In genomic region chr17:83163952-83164560, GRCm38 (mm10) we compare ENCODE assay signal across 19 mouse cellular contexts. TPM values are rescaled to one million over a fixed set of nuclear protein-coding genes. Genes with fewer than 3 reads are reported as not detected.
DNase-seq lines count a peak whose midpoint lies in the region; ATAC-seq and TF ChIP-seq lines count a peak whose summit lies in the region.
"Had no signal": no experiment of that assay in that cellular context is flagged by ENCODE, and none has a peak within 500 bp of the region (broad histone marks: within the 10 kb centered on the region; RNA-seq: fewer than 3 reads in every experiment).

No protein-coding gene starts in this region.

- no peak for TF ChIP-seq CTCF in lung, embryonic 14.5 days (IDR thresholded peaks at IDR 0.05; ENCODE audit: low read depth)
- TF ChIP-seq CTCF in brain, embryonic 14.5 days (IDR thresholded peaks at IDR 0.05; ENCODE audit: borderline replicate concordance, extremely low read depth, insufficient read depth, insufficient read length): no peak

- peaks cover 46% of the 10 kb centered on the region for H3K4me1 ChIP-seq in hindbrain, embryonic 10.5 days (replicated peaks)
- peaks cover 20% of the 10 kb centered on the region for H3K4me1 ChIP-seq in hindbrain, embryonic 12.5 days
- peaks cover 13% of the 10 kb centered on the region for H3K4me1 ChIP-seq in lung, embryonic 14.5 days (ENCODE audit: insufficient read depth)
- H3K4me1 ChIP-seq in embryonic facial prominence, embryonic 11.5 days (ENCODE audit: control insufficient read depth, insufficient read depth, low read length): peaks cover 3% of the 10 kb centered on the region

- no peaks in the 10 kb centered on the region for H3K36me3 ChIP-seq in hindbrain, embryonic 10.5 days
- H3K36me3 ChIP-seq in hindbrain, embryonic 12.5 days: no peaks in the 10 kb centered on the region
- no peaks in the 10 kb centered on the region for H3K36me3 ChIP-seq in lung, embryonic 14.5 days (ENCODE audit: insufficient read depth)
- H3K36me3 ChIP-seq in embryonic facial prominence, embryonic 11.5 days (replicated peaks; ENCODE audit: control insufficient read depth, insufficient read depth, low read depth, low read length): no peaks in the 10 kb centered on the region
- H3K36me3 ChIP-seq: embryonic facial prominence, embryonic 15.5 days; heart, embryonic 12.5 days; midbrain, embryonic 12.5 days; neural tube, embryonic 12.5 days had no signal

- H3K4me3 ChIP-seq in hindbrain, embryonic 10.5 days: no peak overlapping the region
- no peak overlapping the region for H3K4me3 ChIP-seq in hindbrain, embryonic 12.5 days
- no peak overlapping the region for H3K4me3 ChIP-seq in lung, embryonic 14.5 days (ENCODE audit: low read depth, low read length)
- H3K4me3 ChIP-seq in embryonic facial prominence, embryonic 11.5 days (ENCODE audit: low read depth, low read length): no peak overlapping the region
- H3K4me3 ChIP-seq: embryonic facial prominence, embryonic 15.5 days; heart, embryonic 12.5 days; midbrain, embryonic 12.5 days; neural tube, embryonic 12.5 days had no signal

- WGBS in hindbrain, embryonic 10.5 days: 33% methylated on average over 9 of the region's 9 CpGs
- 43% methylated on average over 9 of the region's 9 CpGs for WGBS in hindbrain, embryonic 12.5 days
- 22% methylated on average over 9 of the region's 9 CpGs for WGBS in lung, embryonic 14.5 days
- 23% methylated on average over 9 of the region's 9 CpGs for WGBS in embryonic facial prominence, embryonic 11.5 days

- no peak for ATAC-seq in hindbrain, embryonic 12.5 days (ENCODE audit: low FRiP score)
- peak; percentile 82 for ATAC-seq in lung, embryonic 14.5 days (ENCODE audit: insufficient read depth)
- no peak for ATAC-seq in embryonic facial prominence, embryonic 11.5 days (replicated peaks; ENCODE audit: insufficient number of reproducible peaks, low FRiP score, low TSS enrichment, low read depth)
- ATAC-seq: hindbrain, embryonic 16.5 days had no signal

- no peak for TF ChIP-seq POLR2A in brain, embryonic 14.5 days (IDR thresholded peaks at IDR 0.05; ENCODE audit: borderline replicate concordance, extremely low read depth, insufficient read depth, insufficient read length, poor library complexity, severe bottlenecking)

- no peak for DNase-seq in hindbrain, embryonic 10.5 days (ENCODE audit: low spot score)
- DNase-seq in lung, embryonic 14.5 days: peak; percentile 84
- DNase-seq in lung, postnatal 25 days (ENCODE audit: low spot score): no peak
- DNase-seq in brain, embryonic 14.5 days (ENCODE audit: low read depth): peak; percentile 64
- DNase-seq in embryonic facial prominence, embryonic 11.5 days (ENCODE audit: low spot score): peak; percentile 36
- DNase-seq in cerebellum, adult 9-11 months: no peak
- DNase-seq: adrenal gland, adult 2 months; cerebellum, adult 9-10 months; heart, postnatal 14 days; kidney, adult 18-20 months; right cerebral cortex, adult 18-20 months; thymus, postnatal 14 days had no signal

- peak overlapping the region; percentile 8 for H3K27ac ChIP-seq in hindbrain, embryonic 10.5 days
- no peak overlapping the region for H3K27ac ChIP-seq in hindbrain, embryonic 12.5 days
- no peak overlapping the region; the same call in none of the 2 replicates for H3K27ac ChIP-seq in lung, embryonic 14.5 days (ENCODE audit: low read depth)
- H3K27ac ChIP-seq in embryonic facial prominence, embryonic 11.5 days (replicated peaks; ENCODE audit: low read depth, low read length): 0 out of 2 replicates have a peak overlapping the region, but pooled peaks have one; percentile 10
- H3K27ac ChIP-seq: embryonic facial prominence, embryonic 15.5 days; liver, embryonic 14.5 days; midbrain, embryonic 12.5 days; neural tube, embryonic 12.5 days had no signal

- H3K27me3 ChIP-seq in hindbrain, embryonic 10.5 days (ENCODE audit: insufficient read depth, poor library complexity, severe bottlenecking): 0 out of 2 replicates have a peak, but pooled peaks cover 16% of the 10 kb centered on the region
- no peaks in the 10 kb centered on the region for H3K27me3 ChIP-seq in hindbrain, embryonic 12.5 days
- peaks cover 3% of the 10 kb centered on the region; the same call in 1 of the 2 replicates for H3K27me3 ChIP-seq in lung, embryonic 14.5 days (ENCODE audit: insufficient read depth, low read length)
- no peaks in the 10 kb centered on the region for H3K27me3 ChIP-seq in embryonic facial prominence, embryonic 11.5 days (ENCODE audit: control insufficient read depth, insufficient read depth, low read length)
- H3K27me3 ChIP-seq: heart, embryonic 12.5 days had no signal

- no peaks in the 10 kb centered on the region for H3K9me3 ChIP-seq in hindbrain, embryonic 10.5 days
- no peaks in the 10 kb centered on the region for H3K9me3 ChIP-seq in hindbrain, embryonic 12.5 days (replicated peaks)
- no peaks in the 10 kb centered on the region for H3K9me3 ChIP-seq in lung, embryonic 14.5 days (ENCODE audit: low read depth, low read length)
- no peaks in the 10 kb centered on the region for H3K9me3 ChIP-seq in embryonic facial prominence, embryonic 11.5 days (replicated peaks; ENCODE audit: control insufficient read depth, low read length)
- H3K9me3 ChIP-seq: embryonic facial prominence, embryonic 15.5 days; heart, embryonic 12.5 days; midbrain, embryonic 12.5 days; neural tube, embryonic 12.5 days had no signal

- H3K4me2 ChIP-seq in hindbrain, embryonic 12.5 days (replicated peaks): no peak overlapping the region
- H3K4me2 ChIP-seq in lung, embryonic 14.5 days: no peak overlapping the region
- H3K4me2 ChIP-seq in embryonic facial prominence, embryonic 11.5 days (ENCODE audit: low read depth, low read length): no peak overlapping the region
- H3K4me2 ChIP-seq: embryonic facial prominence, embryonic 15.5 days; heart, embryonic 12.5 days; midbrain, embryonic 12.5 days; neural tube, embryonic 12.5 days had no signal

- no peak overlapping the region for H3K9ac ChIP-seq in hindbrain, embryonic 12.5 days
- no peak overlapping the region for H3K9ac ChIP-seq in lung, embryonic 14.5 days
- H3K9ac ChIP-seq in embryonic facial prominence, embryonic 11.5 days (replicated peaks; ENCODE audit: low read length): no peak overlapping the region
- H3K9ac ChIP-seq: embryonic facial prominence, embryonic 15.5 days; heart, embryonic 12.5 days; liver, embryonic 14.5 days; midbrain, embryonic 12.5 days; neural tube, embryonic 12.5 days had no signal

RNA-seq across cellular contexts. Expression of gene Pkdcc, which starts 51.0 kb away (rescaled TPM):
- polyA plus RNA-seq in hindbrain, embryonic 10.5 days (2016; fragmentation: Nextera tagmentation; extraction: Ambion mirVana): 9.1 and 11.4 TPM in 2 replicates
- 14.6 and 17.9 TPM in 2 replicates for polyA plus RNA-seq in hindbrain, embryonic 12.5 days (2016; fragmentation: Nextera tagmentation; extraction: Ambion mirVana)
- 21.1 and 25.3 TPM in 2 replicates for polyA plus RNA-seq in lung, embryonic 14.5 days (2014; fragmentation: Nextera tagmentation; extraction: Ambion mirVana)
- 53.3 and 82.8 TPM in 2 replicates for polyA plus RNA-seq in brain, embryonic 14.5 days (2012; rRNA removed)
- polyA plus RNA-seq in embryonic facial prominence, embryonic 11.5 days (2014; fragmentation: Nextera tagmentation; extraction: Ambion mirVana): 23.4 and 24.5 TPM in 2 replicates

Comparison
In these comparisons a context has a peak if more than half of its experiments do, and no peak if none do; other contexts are left out.
1. DNase-seq: peak in lung, embryonic 14.5 days (single experiment), brain, embryonic 14.5 days (single experiment) and embryonic facial prominence, embryonic 11.5 days (single experiment); none in hindbrain, embryonic 10.5 days (single experiment), lung, postnatal 25 days (single experiment) and cerebellum, adult 9-11 months (single experiment).
2. H3K27ac ChIP-seq: peak in hindbrain, embryonic 10.5 days (single experiment) and embryonic facial prominence, embryonic 11.5 days (single experiment); none in hindbrain, embryonic 12.5 days (single experiment) and lung, embryonic 14.5 days (single experiment).